Mouse (Mus musculus): ENCODE measurements around the gene Xpo6. TPM values are rescaled to one million over a fixed set of nuclear protein-coding genes. Genes with fewer than 3 reads are reported as not detected.

The Xpo6 gene
- polyA plus RNA-seq, 1 experiment from 2014 or later = 51.2 TPM

- Histone ChIP-seq H3K9me3 (no peaks in the 10 kb centered on the region), H3K4me3 (no peak overlapping the region), H3K36me3 (no peaks in the 10 kb centered on the region), H3K4me2 (replicated peaks) (no peak overlapping the region), H3K27ac (replicated peaks) (no peak overlapping the region), H3K27me3 (no peaks in the 10 kb centered on the region), H3K4me1 (peaks cover 22% of the 10 kb centered on the region), H3K9ac (replicated peaks) (no peak overlapping the region)
- no peak for ATAC-seq (replicated peaks)
Measured at GRCm38 (mm10) chr7:126185999-126186398, 14.3 kb downstream of the Xpo6 start.

- 80% methylated on average over 1 of the region's 1 CpGs for WGBS
- peaks cover 29% of the 10 kb centered on the region for H3K4me1 ChIP-seq
- no peaks in the 10 kb centered on the region for H3K9me3 ChIP-seq
- no peak overlapping the region for H3K27ac ChIP-seq (replicated peaks)
- H3K4me2 ChIP-seq (replicated peaks) = no peak overlapping the region
- no peak overlapping the region for H3K9ac ChIP-seq (replicated peaks)
- no peak for ATAC-seq (replicated peaks)
- no peaks in the 10 kb centered on the region for H3K36me3 ChIP-seq
- no peak overlapping the region for H3K4me3 ChIP-seq
- no peaks in the 10 kb centered on the region for H3K27me3 ChIP-seq
Measured at GRCm38 (mm10) chr7:126183583-126183982, 16.7 kb downstream of the Xpo6 start.

GRCm38 (mm10) chr7:126181487-126181886, 18.8 kb downstream of the Xpo6 start:
- Histone ChIP-seq H3K4me1 (peaks cover 29% of the 10 kb centered on the region), H3K4me2 (replicated peaks) (no peak overlapping the region), H3K9me3 (no peaks in the 10 kb centered on the region), H3K27ac (replicated peaks) (no peak overlapping the region), H3K36me3 (no peaks in the 10 kb centered on the region), H3K27me3 (no peaks in the 10 kb centered on the region), H3K9ac (replicated peaks) (no peak overlapping the region), H3K4me3 (no peak overlapping the region)
- no peak for ATAC-seq (replicated peaks)

- Histone ChIP-seq H3K36me3 (no peaks in the 10 kb centered on the region), H3K4me3 (no peak overlapping the region), H3K27ac (replicated peaks) (no peak overlapping the region), H3K9me3 (no peaks in the 10 kb centered on the region), H3K4me2 (replicated peaks) (no peak overlapping the region), H3K4me1 (peaks cover 29% of the 10 kb centered on the region), H3K9ac (replicated peaks) (no peak overlapping the region), H3K27me3 (no peaks in the 10 kb centered on the region)
- 77% methylated on average over 3 of the region's 3 CpGs for WGBS
- ATAC-seq (replicated peaks) = no peak
Measured at GRCm38 (mm10) chr7:126180956-126181355, 19.3 kb downstream of the Xpo6 start.

- Histone ChIP-seq H3K9ac (replicated peaks) (no peak overlapping the region), H3K27ac (replicated peaks) (no peak overlapping the region), H3K4me1 (peaks cover 17% of the 10 kb centered on the region; the same call in 1 of the 2 replicates), H3K9me3 (no peaks in the 10 kb centered on the region), H3K36me3 (no peaks in the 10 kb centered on the region), H3K4me3 (no peak overlapping the region), H3K27me3 (no peaks in the 10 kb centered on the region), H3K4me2 (replicated peaks) (no peak overlapping the region)
- no peak for ATAC-seq (replicated peaks)
Measured at GRCm38 (mm10) chr7:126178804-126179203, 21.5 kb downstream of the Xpo6 start.

- peaks cover 6% of the 10 kb centered on the region for H3K36me3 ChIP-seq
- no peak for ATAC-seq (replicated peaks)
- H3K4me1 ChIP-seq = 0 out of 2 replicates have a peak, but pooled peaks cover 7% of the 10 kb centered on the region
- H3K4me2 ChIP-seq (replicated peaks) = no peak overlapping the region
- H3K9ac ChIP-seq (replicated peaks) = no peak overlapping the region
- WGBS = 97% methylated on average over 12 of the region's 12 CpGs
- no peaks in the 10 kb centered on the region for H3K27me3 ChIP-seq
- no peak overlapping the region for H3K4me3 ChIP-seq
- H3K27ac ChIP-seq (replicated peaks) = no peak overlapping the region
- no peaks in the 10 kb centered on the region for H3K9me3 ChIP-seq
Measured at GRCm38 (mm10) chr7:126175999-126176398, 24.3 kb downstream of the Xpo6 start.

- no peak for ATAC-seq (replicated peaks)
- Histone ChIP-seq H3K36me3 (peaks cover 10% of the 10 kb centered on the region), H3K4me2 (replicated peaks) (no peak overlapping the region), H3K27ac (replicated peaks) (no peak overlapping the region), H3K27me3 (no peaks in the 10 kb centered on the region), H3K9me3 (no peaks in the 10 kb centered on the region), H3K4me3 (no peak overlapping the region), H3K9ac (replicated peaks) (no peak overlapping the region), H3K4me1 (0 out of 2 replicates have a peak, but pooled peaks cover 7% of the 10 kb centered on the region)
- 92% methylated on average over 7 of the region's 7 CpGs for WGBS
Measured at GRCm38 (mm10) chr7:126175456-126175855, 24.8 kb downstream of the Xpo6 start.

GRCm38 (mm10) chr7:126174863-126175262, 25.4 kb downstream of the Xpo6 start:
- Histone ChIP-seq H3K4me1 (0 out of 2 replicates have a peak, but pooled peaks cover 7% of the 10 kb centered on the region), H3K27me3 (no peaks in the 10 kb centered on the region), H3K4me3 (no peak overlapping the region), H3K27ac (replicated peaks) (no peak overlapping the region), H3K36me3 (peaks cover 11% of the 10 kb centered on the region), H3K9ac (replicated peaks) (no peak overlapping the region), H3K4me2 (replicated peaks) (no peak overlapping the region), H3K9me3 (no peaks in the 10 kb centered on the region)
- no peak for ATAC-seq (replicated peaks)
- 94% methylated on average over 2 of the region's 2 CpGs for WGBS

GRCm38 (mm10) chr7:126172001-126172400, 28.3 kb downstream of the Xpo6 start:
- 56% methylated on average over 3 of the region's 3 CpGs for WGBS
- H3K9ac ChIP-seq (replicated peaks) = no peak overlapping the region
- H3K9me3 ChIP-seq = no peaks in the 10 kb centered on the region
- no peaks in the 10 kb centered on the region for H3K4me1 ChIP-seq
- H3K36me3 ChIP-seq = peaks cover 14% of the 10 kb centered on the region
- H3K4me2 ChIP-seq (replicated peaks) = no peak overlapping the region
- H3K27me3 ChIP-seq = no peaks in the 10 kb centered on the region
- no peak overlapping the region for H3K4me3 ChIP-seq
- no peak overlapping the region for H3K27ac ChIP-seq (replicated peaks)
- no peak for ATAC-seq (replicated peaks)

GRCm38 (mm10) chr7:126168584-126168983, 31.7 kb downstream of the Xpo6 start:
- H3K27ac ChIP-seq (replicated peaks) = no peak overlapping the region
- no peak overlapping the region for H3K4me2 ChIP-seq (replicated peaks)
- H3K4me1 ChIP-seq = no peaks in the 10 kb centered on the region
- ATAC-seq (replicated peaks) = no peak
- no peak overlapping the region for H3K9ac ChIP-seq (replicated peaks)
- no peak overlapping the region for H3K4me3 ChIP-seq
- peaks cover 28% of the 10 kb centered on the region for H3K36me3 ChIP-seq
- no peaks in the 10 kb centered on the region for H3K9me3 ChIP-seq
- no peaks in the 10 kb centered on the region for H3K27me3 ChIP-seq
- 98% methylated on average over 6 of the region's 6 CpGs for WGBS

GRCm38 (mm10) chr7:126167426-126167825, 32.9 kb downstream of the Xpo6 start:
- ATAC-seq (replicated peaks) = no peak
- Histone ChIP-seq H3K27me3 (no peaks in the 10 kb centered on the region), H3K4me2 (replicated peaks) (no peak overlapping the region), H3K27ac (replicated peaks) (no peak overlapping the region), H3K9me3 (no peaks in the 10 kb centered on the region), H3K9ac (replicated peaks) (no peak overlapping the region), H3K4me3 (no peak overlapping the region), H3K4me1 (no peaks in the 10 kb centered on the region), H3K36me3 (peaks cover 24% of the 10 kb centered on the region)
- 87% methylated on average over 3 of the region's 3 CpGs for WGBS

GRCm38 (mm10) chr7:126166571-126166970, 33.7 kb downstream of the Xpo6 start:
- Histone ChIP-seq H3K9ac (replicated peaks) (no peak overlapping the region), H3K36me3 (peaks cover 24% of the 10 kb centered on the region), H3K4me3 (no peak overlapping the region), H3K4me1 (no peaks in the 10 kb centered on the region), H3K27ac (replicated peaks) (no peak overlapping the region), H3K4me2 (replicated peaks) (no peak overlapping the region), H3K9me3 (no peaks in the 10 kb centered on the region), H3K27me3 (no peaks in the 10 kb centered on the region)
- ATAC-seq (replicated peaks) = no peak

GRCm38 (mm10) chr7:126158238-126158637, 42.1 kb downstream of the Xpo6 start:
- no peak overlapping the region for H3K27ac ChIP-seq (replicated peaks)
- H3K27me3 ChIP-seq = no peaks in the 10 kb centered on the region
- H3K4me3 ChIP-seq = no peak overlapping the region
- H3K9ac ChIP-seq (replicated peaks) = no peak overlapping the region
- peaks cover 32% of the 10 kb centered on the region for H3K36me3 ChIP-seq
- no peaks in the 10 kb centered on the region for H3K4me1 ChIP-seq
- 93% methylated on average over 3 of the region's 3 CpGs for WGBS
- no peak for ATAC-seq (replicated peaks)
- no peak overlapping the region for H3K4me2 ChIP-seq (replicated peaks)
- no peaks in the 10 kb centered on the region for H3K9me3 ChIP-seq
